Mouse (Mus musculus): ENCODE measurements around the gene Exoc3. TPM values are rescaled to one million over a fixed set of nuclear protein-coding genes. Genes with fewer than 3 reads are reported as not detected.
A peak's percentile ranks its signal among the peaks of the same experiment; 100 is the strongest.

The Exoc3 gene
- polyA plus RNA-seq, 1 experiment from 2014 or later, result 82.3 TPM

DNA sequence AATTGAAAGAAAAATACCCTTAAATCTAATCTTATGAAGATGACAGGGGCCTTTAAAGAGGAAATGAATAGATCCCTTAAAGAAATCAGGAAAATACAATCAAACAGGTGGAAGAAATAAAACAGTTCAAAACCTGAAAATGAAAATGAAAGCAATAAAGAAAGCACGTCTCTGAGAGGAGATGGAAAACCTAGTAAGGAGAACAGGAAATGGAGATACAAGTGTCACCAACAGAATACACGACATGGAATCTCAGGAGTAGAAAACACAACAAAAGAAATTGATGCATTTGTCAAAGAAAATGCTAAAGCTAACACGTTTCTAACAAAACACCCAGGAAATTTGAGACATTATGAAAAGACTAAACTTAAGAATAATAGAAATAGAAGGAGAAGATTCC lies 12.1 kb downstream of the Exoc3 start:
- DNase-seq (ENCODE audit: low spot score), result no peak
- 84% methylated on average over 3 of the region's 3 CpGs for WGBS

GRCm38 (mm10) chr13:74192613-74193012 lies 15.9 kb downstream of the Exoc3 start:
- no peak overlapping the region for H3K9ac ChIP-seq (ENCODE audit: low read depth, low read length)
- 82% methylated on average over 6 of the region's 6 CpGs for WGBS
- no peak overlapping the region for H3K27ac ChIP-seq (replicated peaks; ENCODE audit: low read depth, low read length)
- DNase-seq (ENCODE audit: low spot score) (peak; percentile 53), ATAC-seq (ENCODE audit: low read depth) (no peak)
- peaks cover 74% of the 10 kb centered on the region for H3K36me3 ChIP-seq (ENCODE audit: control insufficient read depth, insufficient read depth, low read length)
- no peak overlapping the region for H3K4me2 ChIP-seq (ENCODE audit: low read depth, low read length)
- no peaks in the 10 kb centered on the region for H3K9me3 ChIP-seq (ENCODE audit: control insufficient read depth, low read length)
- no peaks in the 10 kb centered on the region for H3K27me3 ChIP-seq (replicated peaks; ENCODE audit: control insufficient read depth, insufficient read depth, low read length)
- no peaks in the 10 kb centered on the region for H3K4me1 ChIP-seq (ENCODE audit: control insufficient read depth, insufficient read depth, low read length)
- no peak overlapping the region for H3K4me3 ChIP-seq (ENCODE audit: low read depth, low read length)

More for the DNA sequence above, 12.1 kb downstream of the Exoc3 start:
- ATAC-seq (ENCODE audit: low read depth), result no peak
- no peak overlapping the region for H3K27ac ChIP-seq (replicated peaks; ENCODE audit: low read depth, low read length)
- peaks cover 61% of the 10 kb centered on the region for H3K36me3 ChIP-seq (ENCODE audit: control insufficient read depth, insufficient read depth, low read length)
- H3K4me1 ChIP-seq (ENCODE audit: control insufficient read depth, insufficient read depth, low read length), result no peaks in the 10 kb centered on the region
- no peaks in the 10 kb centered on the region for H3K27me3 ChIP-seq (replicated peaks; ENCODE audit: control insufficient read depth, insufficient read depth, low read length)
- no peak overlapping the region for H3K4me2 ChIP-seq (ENCODE audit: low read depth, low read length)
- H3K9ac ChIP-seq (ENCODE audit: low read depth, low read length), result no peak overlapping the region
- no peaks in the 10 kb centered on the region for H3K9me3 ChIP-seq (ENCODE audit: control insufficient read depth, low read length)
- no peak overlapping the region for H3K4me3 ChIP-seq (ENCODE audit: low read depth, low read length)

GRCm38 (mm10) chr13:74183011-74183695 lies 25.4 kb downstream of the Exoc3 start:
- no peaks in the 10 kb centered on the region for H3K9me3 ChIP-seq (ENCODE audit: control insufficient read depth, low read length)
- 92% methylated on average over 5 of the region's 5 CpGs for WGBS
- H3K27me3 ChIP-seq (replicated peaks; ENCODE audit: control insufficient read depth, insufficient read depth, low read length), result no peaks in the 10 kb centered on the region
- H3K4me1 ChIP-seq (ENCODE audit: control insufficient read depth, insufficient read depth, low read length), result no peaks in the 10 kb centered on the region
- ATAC-seq (ENCODE audit: low read depth), result no peak
- H3K9ac ChIP-seq (ENCODE audit: low read depth, low read length), result no peak overlapping the region
- H3K36me3 ChIP-seq (ENCODE audit: control insufficient read depth, insufficient read depth, low read length), result peaks cover 60% of the 10 kb centered on the region
- H3K27ac ChIP-seq (replicated peaks; ENCODE audit: low read depth, low read length), result no peak overlapping the region
- H3K4me2 ChIP-seq (ENCODE audit: low read depth, low read length), result no peak overlapping the region
- no peak overlapping the region for H3K4me3 ChIP-seq (ENCODE audit: low read depth, low read length)
- no peak for DNase-seq (ENCODE audit: low spot score)

DNA sequence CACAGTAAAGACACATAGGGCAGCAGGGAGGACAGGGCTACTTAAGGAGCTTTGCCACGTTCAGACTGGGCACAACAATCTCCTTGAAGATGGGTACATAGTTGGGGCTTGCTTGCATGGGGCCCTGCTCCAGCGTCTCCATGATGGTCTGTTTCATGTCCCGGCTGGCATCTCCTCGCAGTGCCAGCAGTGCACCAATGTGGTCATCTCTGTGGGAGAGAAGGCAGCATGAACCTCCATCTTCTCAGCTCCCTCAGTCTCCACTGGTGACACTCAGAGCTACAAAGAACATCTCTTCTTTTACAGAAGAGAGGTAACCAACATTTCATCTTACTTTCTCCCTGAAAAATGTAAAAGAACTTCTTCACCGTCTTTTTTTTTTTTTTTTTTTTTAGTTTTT lies 36.5 kb downstream of the Exoc3 start:
- Histone ChIP-seq H3K4me3 (ENCODE audit: low read depth, low read length) (no peak overlapping the region), H3K36me3 (ENCODE audit: control insufficient read depth, insufficient read depth, low read length) (peaks cover 69% of the 10 kb centered on the region), H3K27me3 (replicated peaks; ENCODE audit: control insufficient read depth, insufficient read depth, low read length) (no peaks in the 10 kb centered on the region), H3K4me2 (ENCODE audit: low read depth, low read length) (no peak overlapping the region), H3K4me1 (ENCODE audit: control insufficient read depth, insufficient read depth, low read length) (no peaks in the 10 kb centered on the region), H3K27ac (replicated peaks; ENCODE audit: low read depth, low read length) (no peak overlapping the region), H3K9ac (ENCODE audit: low read depth, low read length) (no peak overlapping the region), H3K9me3 (ENCODE audit: control insufficient read depth, low read length) (no peaks in the 10 kb centered on the region)
- WGBS, result 94% methylated on average over 5 of the region's 5 CpGs
- ATAC-seq (ENCODE audit: low read depth), result no peak
- DNase-seq (ENCODE audit: low spot score), result no peak

DNA sequence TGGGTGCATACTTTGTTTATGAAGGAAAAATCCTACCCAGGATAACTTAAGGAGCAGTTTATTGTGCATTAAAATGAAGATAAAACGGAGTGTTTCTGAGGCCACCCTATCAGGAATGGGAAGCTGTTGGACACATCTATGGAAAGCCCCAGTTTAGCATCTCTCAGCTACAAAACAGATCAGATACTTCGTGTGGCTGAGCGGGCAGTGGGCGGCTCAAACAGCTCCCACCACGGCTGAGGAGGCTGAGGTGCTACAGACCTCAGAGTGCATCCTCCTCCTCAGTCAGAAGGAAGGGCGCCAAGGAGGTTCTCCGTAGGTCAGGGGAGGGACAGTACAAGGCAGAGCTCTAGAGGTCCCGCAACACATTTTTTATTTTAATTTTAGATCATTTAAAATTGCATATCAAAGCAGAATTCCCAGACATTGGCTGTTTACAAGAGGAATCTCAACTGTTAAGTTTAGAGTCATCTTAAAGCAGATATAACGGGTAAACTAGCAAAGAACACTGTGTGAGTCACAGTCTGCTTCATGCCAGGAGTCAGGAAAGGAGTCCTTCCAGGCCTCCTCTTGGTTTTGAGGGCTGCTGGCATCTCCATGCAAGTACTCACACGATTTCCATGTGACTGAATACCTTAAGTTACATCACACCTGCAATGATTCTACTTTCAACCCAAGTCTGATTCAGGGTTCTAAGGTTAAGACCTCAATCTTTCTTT lies 38.9 kb downstream of the Exoc3 start:
- Histone ChIP-seq H3K27ac (replicated peaks; ENCODE audit: low read depth, low read length) (no peak overlapping the region), H3K4me3 (ENCODE audit: low read depth, low read length) (no peak overlapping the region), H3K9me3 (ENCODE audit: control insufficient read depth, low read length) (no peaks in the 10 kb centered on the region), H3K27me3 (replicated peaks; ENCODE audit: control insufficient read depth, insufficient read depth, low read length) (no peaks in the 10 kb centered on the region), H3K9ac (ENCODE audit: low read depth, low read length) (no peak overlapping the region), H3K4me2 (ENCODE audit: low read depth, low read length) (no peak overlapping the region), H3K36me3 (ENCODE audit: control insufficient read depth, insufficient read depth, low read length) (peaks cover 51% of the 10 kb centered on the region), H3K4me1 (ENCODE audit: control insufficient read depth, insufficient read depth, low read length) (no peaks in the 10 kb centered on the region)
- no peak for ATAC-seq (ENCODE audit: low read depth)
- 88% methylated on average over 10 of the region's 10 CpGs for WGBS
- no peak for DNase-seq (ENCODE audit: low spot score)

DNA sequence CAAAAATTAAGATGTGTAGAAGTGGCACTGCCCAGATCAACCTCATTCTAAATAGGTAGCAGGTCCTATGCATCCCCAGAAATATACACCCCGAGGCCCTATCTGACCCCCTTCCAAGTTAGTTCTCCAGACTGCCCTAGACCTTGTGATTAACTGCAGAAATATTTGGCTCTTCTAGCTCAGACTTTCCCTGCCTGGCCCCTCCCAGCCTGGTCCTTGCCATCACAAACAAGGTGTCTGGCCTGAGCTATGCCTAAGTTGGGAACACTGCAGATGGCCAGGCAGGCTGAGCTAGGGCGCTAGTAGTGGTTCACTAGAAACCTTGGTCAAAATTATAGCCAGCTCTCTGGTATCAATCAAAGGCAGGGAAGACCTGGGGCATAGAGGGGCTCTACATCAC lies 41.0 kb downstream of the Exoc3 start:
- DNase-seq (ENCODE audit: low spot score) (no peak), ATAC-seq (ENCODE audit: low read depth) (no peak)
- H3K36me3 ChIP-seq (ENCODE audit: control insufficient read depth, insufficient read depth, low read length), result peaks cover 31% of the 10 kb centered on the region
- no peak overlapping the region for H3K4me3 ChIP-seq (ENCODE audit: low read depth, low read length)
- H3K27me3 ChIP-seq (replicated peaks; ENCODE audit: control insufficient read depth, insufficient read depth, low read length), result no peaks in the 10 kb centered on the region
- no peak overlapping the region for H3K4me2 ChIP-seq (ENCODE audit: low read depth, low read length)
- H3K9ac ChIP-seq (ENCODE audit: low read depth, low read length), result no peak overlapping the region
- no peaks in the 10 kb centered on the region for H3K4me1 ChIP-seq (ENCODE audit: control insufficient read depth, insufficient read depth, low read length)
- H3K27ac ChIP-seq (replicated peaks; ENCODE audit: low read depth, low read length), result no peak overlapping the region
- WGBS, result 75% methylated on average over 2 of the region's 2 CpGs
- H3K9me3 ChIP-seq (ENCODE audit: control insufficient read depth, low read length), result no peaks in the 10 kb centered on the region

DNA sequence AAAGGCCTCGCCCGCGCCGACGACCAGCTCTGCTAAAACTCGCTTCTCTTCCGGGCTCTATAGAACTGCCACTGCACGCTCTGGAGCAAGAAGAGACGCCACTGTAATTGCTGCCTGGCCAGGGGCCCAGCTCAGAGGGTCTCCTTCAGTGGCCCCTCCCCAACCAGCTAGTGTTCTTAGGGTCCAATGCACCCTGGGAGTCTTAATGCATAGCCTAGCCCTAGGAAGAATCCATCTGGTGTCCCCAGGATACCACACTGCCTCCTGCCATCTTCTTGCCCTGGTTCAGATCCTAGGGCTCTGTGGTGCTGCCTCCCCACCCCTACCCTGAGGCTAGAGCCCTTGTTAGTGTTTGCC lies 41.5 kb downstream of the Exoc3 start:
- Histone ChIP-seq H3K27ac (replicated peaks; ENCODE audit: low read depth, low read length) (no peak overlapping the region), H3K4me2 (ENCODE audit: low read depth, low read length) (peak overlapping the region; percentile 74), H3K4me3 (ENCODE audit: low read depth, low read length) (peak overlapping the region; percentile 54), H3K27me3 (replicated peaks; ENCODE audit: control insufficient read depth, insufficient read depth, low read length) (no peaks in the 10 kb centered on the region), H3K4me1 (ENCODE audit: control insufficient read depth, insufficient read depth, low read length) (no peaks in the 10 kb centered on the region), H3K9me3 (ENCODE audit: control insufficient read depth, low read length) (no peaks in the 10 kb centered on the region), H3K9ac (ENCODE audit: low read depth, low read length) (peak overlapping the region; percentile 67), H3K36me3 (ENCODE audit: control insufficient read depth, insufficient read depth, low read length) (peaks cover 27% of the 10 kb centered on the region)
- DNase-seq (ENCODE audit: low spot score) (no peak), ATAC-seq (ENCODE audit: low read depth) (peak; percentile 81)
- WGBS, result 13% methylated on average over 9 of the region's 9 CpGs

GRCm38 (mm10) chr13:74166348-74167056 lies 42.0 kb downstream of the Exoc3 start:
- 11% methylated on average over 17 of the region's 19 CpGs for WGBS
- H3K4me2 ChIP-seq (ENCODE audit: low read depth, low read length), result peak overlapping the region; percentile 74
- H3K4me1 ChIP-seq (ENCODE audit: control insufficient read depth, insufficient read depth, low read length), result no peaks in the 10 kb centered on the region
- peak overlapping the region; percentile 54 for H3K4me3 ChIP-seq (ENCODE audit: low read depth, low read length)
- peaks cover 23% of the 10 kb centered on the region; the same call in 1 of the 2 replicates for H3K36me3 ChIP-seq (ENCODE audit: control insufficient read depth, insufficient read depth, low read length)
- peak overlapping the region; percentile 67 for H3K9ac ChIP-seq (ENCODE audit: low read depth, low read length)
- H3K27me3 ChIP-seq (replicated peaks; ENCODE audit: control insufficient read depth, insufficient read depth, low read length), result no peaks in the 10 kb centered on the region
- DNase-seq (ENCODE audit: low spot score) (peak; percentile 62), ATAC-seq (ENCODE audit: low read depth) (peak; percentile 89)
- no peak overlapping the region for H3K27ac ChIP-seq (replicated peaks; ENCODE audit: low read depth, low read length)
- no peaks in the 10 kb centered on the region for H3K9me3 ChIP-seq (ENCODE audit: control insufficient read depth, low read length)

Data from embryonic facial prominence, embryonic 14.5 days (tissue).